Mouse (Mus musculus) lung, adult 2 months (tissue): Measurements from ENCODE around the gene Olfr630. TPM values are rescaled to one million over a fixed set of nuclear protein-coding genes. Genes with fewer than 3 reads are reported as not detected.
"Not testable (repeated sequence)": the region's sequence is repeated elsewhere in the genome, so short reads cannot be mapped to it uniquely, and the experiment has no call there.

Experiments
- DNase-seq: peaks from one replicate; pipeline ENCODE4 v3.0.0; 2022
- H3K4me1 ChIP-seq: fragments of 200-500 bp; 2 replicates; pipeline ENCODE4 v1.6.1; 2011; ENCODE audit warnings: low read length; ENCODE audit not compliant: control insufficient read depth, insufficient read depth
- H3K4me3 ChIP-seq: fragments of 200-500 bp; replicated peaks from 2 replicates; pipeline ENCODE3; 2011; ENCODE audit warnings: low read depth, mild to moderate bottlenecking, control low read depth, low read length; ENCODE audit errors: extremely low read depth
- CTCF ChIP-seq: fragments of 200-500 bp; IDR thresholded peaks from 2 replicates; pipeline ENCODE4 v1.5.1; 2011; ENCODE audit warnings: mild to moderate bottlenecking, low read length, control low read depth; ENCODE audit not compliant: insufficient read depth
- POLR2A ChIP-seq: fragments of 200-500 bp; IDR thresholded peaks from 2 replicates; pipeline ENCODE4 v1.6.1; 2011; ENCODE audit warnings: low read depth, mild to moderate bottlenecking, control low read depth, low read length, borderline replicate concordance; ENCODE audit errors: extremely low read depth
- WGBS: fragments of 180-500 bp; shearing (Covaris S2); methylation state at CpG from one replicate; pipeline ENCODE4 v1.1.7; 2018; 5-methylcytosine and 5-hydroxymethylcytosine counted together
- polyA plus RNA-seq: library from polyadenylated mRNA; depleted of rRNA; stranded (reverse); fragments of >200 nt; gene quantifications from 2 replicates; pipeline ENCODE4 v1.2.3, GENCODE M21; 2012; rRNA removed

The Olfr630 gene
- polyA plus RNA-seq, 1 experiment: not detected

DNA sequence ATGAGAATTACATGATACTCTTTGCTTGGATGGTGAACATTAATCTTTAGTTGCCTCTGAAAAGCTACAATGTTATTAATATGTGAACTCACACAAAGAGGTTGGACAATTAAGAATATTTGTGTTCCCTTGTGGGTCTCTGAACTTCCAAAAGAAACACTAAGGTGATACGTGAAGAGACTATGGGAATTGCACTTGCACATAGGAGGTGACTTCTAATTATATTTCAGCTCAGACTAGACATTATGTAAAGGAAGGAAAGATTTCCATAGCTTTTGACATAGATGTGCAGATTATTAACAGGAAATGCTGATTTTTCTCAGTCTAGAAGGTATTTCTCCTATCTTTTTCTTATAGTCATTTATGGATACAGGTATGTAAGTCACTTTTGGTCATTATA, 27.1 kb downstream of the Olfr630 start, which contains the start of gene Olfr628:
Gene Olfr628 (plus strand): TSS at position 301 of the 400 bp plus-strand sequence.
- 77% methylated on average over 1 of the region's 1 CpGs for WGBS
- Histone ChIP-seq H3K4me3 (no peak within 1 kb of the TSS), H3K4me1 (no peaks in the 10 kb centered on the region)
- no peak for DNase-seq
- TF ChIP-seq CTCF: no peak
- TF ChIP-seq POLR2A: no peak

GRCm38 (mm10) chr7:103716398-103716797, 40.7 kb downstream of the Olfr630 start:
- H3K4me1 ChIP-seq: not testable (repeated sequence)
- WGBS: 94% methylated on average over 1 of the region's 1 CpGs

GRCm38 (mm10) chr7:103714371-103714770, 42.8 kb downstream of the Olfr630 start, which contains the start of gene Olfr243:
Gene Olfr243, plus strand, starts transcription at chr7:103714671.
- H3K4me3 ChIP-seq: no peak within 1 kb of the TSS
- H3K4me1 ChIP-seq: no peaks in the 10 kb centered on the region
- no peak for DNase-seq
- TF ChIP-seq CTCF (no peak), POLR2A (no peak)

More at GRCm38 (mm10) chr7:103716398-103716797, 40.7 kb downstream of the Olfr630 start:
- H3K4me3 ChIP-seq, DNase-seq: not testable (repeated sequence)

DNA sequence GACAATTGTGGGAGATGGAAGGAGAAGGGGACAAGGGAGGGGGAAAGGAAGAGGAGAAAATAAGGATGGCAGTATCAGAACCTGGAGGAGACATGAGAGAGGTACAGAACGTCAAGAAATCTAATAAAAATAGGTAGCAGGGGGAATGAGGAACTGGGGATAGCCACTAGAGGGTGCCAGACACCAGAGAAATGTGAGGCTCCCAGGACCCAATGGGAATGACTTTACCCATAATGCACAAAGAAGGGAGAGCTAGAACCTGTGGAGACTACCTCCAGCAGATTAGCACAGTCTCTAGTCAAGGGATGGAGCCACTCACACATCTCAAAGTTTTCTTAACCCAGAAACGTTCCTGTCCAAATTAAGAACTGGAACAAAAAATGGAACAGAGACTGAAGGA, 45.1 kb downstream of the Olfr630 start:
- TF ChIP-seq POLR2A: no peak
- no peak for TF ChIP-seq CTCF
- Histone ChIP-seq H3K4me3 (no peak overlapping the region), H3K4me1 (no peaks in the 10 kb centered on the region)
- no peak for DNase-seq
- WGBS: 29% methylated on average over 2 of the region's 2 CpGs

Other genes starting within 250 kb of the Olfr630 start
- not detected in 2 replicates for gene Olfr610, start 245.2 kb downstream of the Olfr630 start, polyA plus RNA-seq
- not detected in 2 replicates for gene Olfr611, start 236.5 kb downstream of the Olfr630 start, polyA plus RNA-seq
- not detected in 2 replicates for gene Olfr612, start 214.6 kb downstream of the Olfr630 start, polyA plus RNA-seq
- not detected in 2 replicates for gene Olfr613, start 209.3 kb downstream of the Olfr630 start, polyA plus RNA-seq
- gene Olfr615, start 201.3 kb downstream of the Olfr630 start, polyA plus RNA-seq: not detected in 2 replicates
- not detected in 2 replicates for gene Olfr616, start 188.2 kb downstream of the Olfr630 start, polyA plus RNA-seq
- not detected in 2 replicates for gene Olfr617, start 184.3 kb downstream of the Olfr630 start, polyA plus RNA-seq
- not detected in 2 replicates for gene Olfr618, start 167.2 kb downstream of the Olfr630 start, polyA plus RNA-seq
- gene Olfr619, start 156.8 kb downstream of the Olfr630 start, polyA plus RNA-seq: not detected in 2 replicates
- gene Olfr620, start 144.8 kb downstream of the Olfr630 start, polyA plus RNA-seq: not detected in 2 replicates
- gene Olfr622, start 114.6 kb downstream of the Olfr630 start, polyA plus RNA-seq: not detected in 2 replicates
- not detected in 2 replicates for gene Olfr623, start 93.6 kb downstream of the Olfr630 start, polyA plus RNA-seq
- not detected in 2 replicates for gene Olfr624, start 86.1 kb downstream of the Olfr630 start, polyA plus RNA-seq
- not detected in 2 replicates for gene Olfr625-ps1, start 74.6 kb downstream of the Olfr630 start, polyA plus RNA-seq
- not detected in 2 replicates for gene Olfr243, start 42.7 kb downstream of the Olfr630 start, polyA plus RNA-seq
- not detected in 2 replicates for gene Olfr628, start 27.0 kb downstream of the Olfr630 start, polyA plus RNA-seq
- gene Olfr629, start 12.4 kb downstream of the Olfr630 start, polyA plus RNA-seq: not detected in 2 replicates
- gene Olfr69, start 14.3 kb upstream of the Olfr630 start, polyA plus RNA-seq: not detected in 2 replicates
- not detected in 2 replicates for gene Olfr68, start 22.4 kb upstream of the Olfr630 start, polyA plus RNA-seq
- gene Olfr67, start 34.5 kb upstream of the Olfr630 start, polyA plus RNA-seq: not detected in 2 replicates
- gene Hbb-bt, start 56.7 kb upstream of the Olfr630 start, polyA plus RNA-seq: 1,037 and 2,074 TPM in 2 replicates
- gene Hbb-bs, start 70.8 kb upstream of the Olfr630 start, polyA plus RNA-seq: 9,354 and 20,945 TPM in 2 replicates
- not detected in 2 replicates for gene Hbb-bh2, start 83.2 kb upstream of the Olfr630 start, polyA plus RNA-seq
- gene Hbb-bh1, start 85.8 kb upstream of the Olfr630 start, polyA plus RNA-seq: not detected in 2 replicates
- gene Hbb-y, start 95.9 kb upstream of the Olfr630 start, polyA plus RNA-seq: 0.37 TPM in 1 of 2 replicates, not detected in the other
- gene Olfr66, start 128.9 kb upstream of the Olfr630 start, polyA plus RNA-seq: not detected in 2 replicates
- gene Olfr64, start 137.2 kb upstream of the Olfr630 start, polyA plus RNA-seq: not detected in 2 replicates
- gene Olfr65, start 146.2 kb upstream of the Olfr630 start, polyA plus RNA-seq: not detected in 2 replicates
- not detected in 2 replicates for gene Olfr631, start 171.5 kb upstream of the Olfr630 start, polyA plus RNA-seq
- not detected in 2 replicates for gene Olfr632, start 177.0 kb upstream of the Olfr630 start, polyA plus RNA-seq
- not detected in 2 replicates for gene Olfr633, start 187.1 kb upstream of the Olfr630 start, polyA plus RNA-seq
- not detected in 2 replicates for gene Olfr635, start 213.8 kb upstream of the Olfr630 start, polyA plus RNA-seq
- gene Olfr638, start 241.4 kb upstream of the Olfr630 start, polyA plus RNA-seq: not detected in 2 replicates